Mouse (Mus musculus): ENCODE results near the gene Sypl.

GRCm38 (mm10) chr12:33007176-33007575, 53.5 kb downstream of the Sypl start:
- TF ChIP-seq CTCF (IDR thresholded peaks at IDR 0.05; ENCODE audit: low read depth, low read length) (no peak), GATA1 (IDR thresholded peaks at IDR 0.05; ENCODE audit: borderline replicate concordance, low read length) (no peak), TAL1 (conservative IDR thresholded peaks at IDR 0.05; ENCODE audit: low read depth, low read length) (no peak), POLR2AphosphoS5 (IDR thresholded peaks at IDR 0.05; ENCODE audit: insufficient replicate concordance, low read depth, low read length) (no peak)

All from G1E (cell line).